27 mouse cellular contexts compared by ENCODE assay signal in the genomic region with DNA sequence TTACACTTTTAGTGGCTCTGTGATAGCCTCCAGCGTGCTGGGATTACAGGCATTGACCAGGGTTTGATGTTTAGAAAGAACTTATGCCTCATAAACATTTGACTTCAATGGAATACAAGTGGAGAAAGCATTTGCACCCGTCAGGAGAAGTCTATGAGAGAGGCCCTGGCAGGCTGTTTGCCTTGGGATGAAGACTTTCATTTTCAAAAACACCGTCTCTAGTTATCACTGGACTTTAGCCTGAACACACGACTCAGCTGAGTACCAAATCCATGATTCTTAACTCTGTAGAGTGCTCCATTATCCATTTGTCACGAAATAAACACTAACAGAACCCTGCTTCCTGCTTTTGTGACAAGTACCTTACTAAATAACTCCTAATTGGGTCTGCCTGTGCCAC. TPM values are rescaled to one million over a fixed set of nuclear protein-coding genes. Genes with fewer than 3 reads are reported as not detected.
DNase-seq lines count a peak whose midpoint lies in the region; ATAC-seq and TF ChIP-seq lines count a peak whose summit lies in the region.
"Had no signal": no experiment of that assay in that cellular context is flagged by ENCODE, and none has a peak within 500 bp of the region (broad histone marks: within the 10 kb centered on the region; RNA-seq: fewer than 3 reads in every experiment).

No protein-coding gene starts in this region.

- H3K4me2 ChIP-seq in heart, embryonic 13.5 days = no peak overlapping the region
- H3K4me2 ChIP-seq in heart, postnatal 0 days (ENCODE audit: low read depth, low read length) = peak overlapping the region; percentile 13; the same call in 1 of the 2 replicates
- no peak overlapping the region for H3K4me2 ChIP-seq in heart, embryonic 12.5 days
- peak overlapping the region; percentile 11; the same call in 1 of the 2 replicates for H3K4me2 ChIP-seq in intestine, embryonic 15.5 days (replicated peaks)
- H3K4me2 ChIP-seq in intestine, postnatal 0 days (replicated peaks; ENCODE audit: low read depth) = peak overlapping the region; percentile 43
- H3K4me2 ChIP-seq: embryonic facial prominence, embryonic 13.5 days; forebrain, embryonic 13.5 days; hindbrain, embryonic 13.5 days had no signal

- no peak overlapping the region for H3K27ac ChIP-seq in heart, embryonic 13.5 days (replicated peaks)
- no peak overlapping the region for H3K27ac ChIP-seq in heart, adult 2 months
- H3K27ac ChIP-seq in heart, postnatal 0 days (ENCODE audit: low read depth) = no peak overlapping the region
- no peak overlapping the region for H3K27ac ChIP-seq in heart, embryonic 12.5 days (ENCODE audit: poor library complexity, severe bottlenecking)
- H3K27ac ChIP-seq in intestine, embryonic 15.5 days = no peak overlapping the region
- no peak overlapping the region for H3K27ac ChIP-seq in intestine, postnatal 0 days (ENCODE audit: low read depth, low read length)
- H3K27ac ChIP-seq: embryonic facial prominence, embryonic 10.5 days; embryonic facial prominence, embryonic 13.5 days; forebrain, embryonic 13.5 days; hindbrain, embryonic 10.5 days; hindbrain, embryonic 13.5 days had no signal

- H3K4me1 ChIP-seq in heart, embryonic 13.5 days = peaks cover 24% of the 10 kb centered on the region
- peaks cover 1% of the 10 kb centered on the region for H3K4me1 ChIP-seq in heart, adult 2 months (ENCODE audit: control insufficient read depth, insufficient read depth, low read length)
- peaks cover 12% of the 10 kb centered on the region for H3K4me1 ChIP-seq in heart, postnatal 0 days (ENCODE audit: control insufficient read depth, insufficient read depth)
- H3K4me1 ChIP-seq in heart, embryonic 12.5 days (replicated peaks) = peaks cover 15% of the 10 kb centered on the region
- peaks cover 3% of the 10 kb centered on the region; the same call in 1 of the 2 replicates for H3K4me1 ChIP-seq in intestine, embryonic 15.5 days (replicated peaks)
- peaks cover 10% of the 10 kb centered on the region; the same call in 1 of the 2 replicates for H3K4me1 ChIP-seq in intestine, postnatal 0 days (replicated peaks; ENCODE audit: control insufficient read depth, insufficient read depth, low read length)
- H3K4me1 ChIP-seq: embryonic facial prominence, embryonic 10.5 days; forebrain, embryonic 13.5 days had no signal

- intact Hi-C loops in heart, adult 2 months (cut with DNase I) = no loop called here

- TF ChIP-seq CTCF in heart, adult 2 months (IDR thresholded peaks at IDR 0.05) = no peak
- no peak for TF ChIP-seq CTCF in heart, postnatal 0 days (IDR thresholded peaks at IDR 0.05; ENCODE audit: low read depth)
- TF ChIP-seq CTCF in intestine, postnatal 0 days (IDR thresholded peaks at IDR 0.05; ENCODE audit: low read depth) = no peak

- peak overlapping the region; percentile 44 for H3K9ac ChIP-seq in heart, embryonic 13.5 days
- H3K9ac ChIP-seq in heart, adult 2 months (ENCODE audit: low read depth, low read length) = no peak overlapping the region
- H3K9ac ChIP-seq in heart, postnatal 0 days (replicated peaks; ENCODE audit: low read depth, low read length) = no peak overlapping the region
- no peak overlapping the region; the same call in 1 of the 2 replicates for H3K9ac ChIP-seq in heart, embryonic 12.5 days
- no peak overlapping the region for H3K9ac ChIP-seq in intestine, embryonic 15.5 days
- no peak overlapping the region for H3K9ac ChIP-seq in intestine, postnatal 0 days (ENCODE audit: low read depth, low read length)
- H3K9ac ChIP-seq: embryonic facial prominence, embryonic 13.5 days; forebrain, embryonic 13.5 days; hindbrain, embryonic 13.5 days had no signal

- TF ChIP-seq EP300 in heart, adult 2 months (IDR thresholded peaks at IDR 0.05; ENCODE audit: insufficient read depth, low read depth, low read length) = no peak
- no peak for TF ChIP-seq EP300 in heart, postnatal 0 days (IDR thresholded peaks at IDR 0.05; ENCODE audit: low read depth)

- H3K9me3 ChIP-seq in heart, embryonic 13.5 days = no peaks in the 10 kb centered on the region
- H3K9me3 ChIP-seq in heart, postnatal 0 days (replicated peaks; ENCODE audit: control insufficient read depth, low read length) = no peaks in the 10 kb centered on the region
- no peaks in the 10 kb centered on the region for H3K9me3 ChIP-seq in heart, embryonic 12.5 days (replicated peaks)
- no peaks in the 10 kb centered on the region for H3K9me3 ChIP-seq in intestine, embryonic 15.5 days
- no peaks in the 10 kb centered on the region for H3K9me3 ChIP-seq in intestine, postnatal 0 days (ENCODE audit: control insufficient read depth)
- H3K9me3 ChIP-seq: embryonic facial prominence, embryonic 10.5 days; embryonic facial prominence, embryonic 13.5 days; forebrain, embryonic 13.5 days; hindbrain, embryonic 10.5 days; hindbrain, embryonic 13.5 days had no signal

- no peak for ATAC-seq in heart, embryonic 13.5 days (ENCODE audit: extremely low read depth, insufficient number of reproducible peaks, low FRiP score, low TSS enrichment)
- ATAC-seq in heart, postnatal 0 days (ENCODE audit: insufficient read depth, low read depth) = no peak
- ATAC-seq in heart, embryonic 12.5 days (ENCODE audit: insufficient number of reproducible peaks, low FRiP score) = no peak
- ATAC-seq in intestine, embryonic 15.5 days = peak; percentile 34; the same call in 1 of the 2 replicates
- peak; percentile 53; the same call in 1 of the 2 replicates for ATAC-seq in intestine, postnatal 0 days
- ATAC-seq: CD4-positive, CD25-positive, alpha-beta regulatory T cell, adult 4 months; forebrain, embryonic 13.5 days; hindbrain, embryonic 16.5 days had no signal

- DNase-seq in heart, adult 2 months = no peak
- DNase-seq in heart, postnatal 0 days (ENCODE audit: low spot score) = no peak
- no peak for DNase-seq in retina, postnatal 1 day
- DNase-seq: adrenal gland, adult 2 months; adrenal gland, postnatal 14 days; cerebellum, adult 11-12 months; cerebellum, adult 8-10 months; cerebellum, postnatal 36 days; embryo, embryonic 11 days; gastrocnemius, postnatal 10 days; gastrocnemius, postnatal 36 days; heart, postnatal 10 days; heart, postnatal 36 days; kidney, adult 18-20 months; kidney, adult 9 months had no signal

- WGBS in heart, embryonic 13.5 days = 47% methylated on average over 5 of the region's 5 CpGs
- 71% methylated on average over 5 of the region's 5 CpGs for WGBS in heart, adult 2 months
- 37% methylated on average over 5 of the region's 5 CpGs for WGBS in heart, postnatal 0 days
- 60% methylated on average over 5 of the region's 5 CpGs for WGBS in heart, embryonic 12.5 days
- WGBS in intestine, embryonic 15.5 days = 34% methylated on average over 5 of the region's 5 CpGs
- WGBS in intestine, postnatal 0 days = 22% methylated on average over 5 of the region's 5 CpGs

- no peak for TF ChIP-seq POLR2A in heart, adult 2 months (IDR thresholded peaks at IDR 0.05; ENCODE audit: insufficient read depth, low read depth, low read length)

- no peaks in the 10 kb centered on the region for H3K79me2 ChIP-seq in heart, adult 2 months (replicated peaks; ENCODE audit: control insufficient read depth, insufficient read depth, low read length)

- no peak overlapping the region for H3K4me3 ChIP-seq in heart, embryonic 13.5 days
- no peak overlapping the region for H3K4me3 ChIP-seq in heart, adult 2 months
- no peak overlapping the region for H3K4me3 ChIP-seq in heart, postnatal 0 days (ENCODE audit: low read depth, low read length)
- H3K4me3 ChIP-seq in heart, embryonic 12.5 days = no peak overlapping the region
- no peak overlapping the region for H3K4me3 ChIP-seq in intestine, embryonic 15.5 days (replicated peaks)
- H3K4me3 ChIP-seq in intestine, postnatal 0 days (ENCODE audit: low read depth, low read length) = no peak overlapping the region
- H3K4me3 ChIP-seq: embryonic facial prominence, embryonic 10.5 days; embryonic facial prominence, embryonic 13.5 days; erythroblast, embryonic 14.5 days; forebrain, embryonic 13.5 days; hindbrain, embryonic 10.5 days; hindbrain, embryonic 13.5 days had no signal

- H3K27me3 ChIP-seq in heart, embryonic 13.5 days (replicated peaks) = no peaks in the 10 kb centered on the region
- no peaks in the 10 kb centered on the region for H3K27me3 ChIP-seq in heart, adult 2 months (ENCODE audit: control insufficient read depth, insufficient read depth, low read length)
- no peaks in the 10 kb centered on the region for H3K27me3 ChIP-seq in heart, postnatal 0 days (ENCODE audit: control insufficient read depth, insufficient read depth, low read length)
- H3K27me3 ChIP-seq in heart, embryonic 12.5 days (replicated peaks) = no peaks in the 10 kb centered on the region
- H3K27me3 ChIP-seq in intestine, embryonic 15.5 days (replicated peaks) = no peaks in the 10 kb centered on the region
- no peaks in the 10 kb centered on the region for H3K27me3 ChIP-seq in intestine, postnatal 0 days (replicated peaks; ENCODE audit: control insufficient read depth, insufficient read depth, low read length)
- H3K27me3 ChIP-seq: embryonic facial prominence, embryonic 13.5 days; forebrain, embryonic 13.5 days; hindbrain, embryonic 13.5 days had no signal

- H3K36me3 ChIP-seq in heart, embryonic 13.5 days = no peaks in the 10 kb centered on the region
- H3K36me3 ChIP-seq in heart, adult 2 months (ENCODE audit: control insufficient read depth, insufficient read depth, low read length) = no peaks in the 10 kb centered on the region
- H3K36me3 ChIP-seq in heart, postnatal 0 days (replicated peaks; ENCODE audit: control insufficient read depth, insufficient read depth, low read length) = no peaks in the 10 kb centered on the region
- H3K36me3 ChIP-seq in heart, embryonic 12.5 days = no peaks in the 10 kb centered on the region
- no peaks in the 10 kb centered on the region for H3K36me3 ChIP-seq in intestine, embryonic 15.5 days
- H3K36me3 ChIP-seq in intestine, postnatal 0 days (ENCODE audit: control insufficient read depth, insufficient read depth) = no peaks in the 10 kb centered on the region
- H3K36me3 ChIP-seq: embryonic facial prominence, embryonic 10.5 days; embryonic facial prominence, embryonic 13.5 days; hindbrain, embryonic 10.5 days; hindbrain, embryonic 13.5 days had no signal

RNA-seq across cellular contexts. Expression of a gene that starts 27.4 kb away (rescaled TPM):
- 3.7 and 4.1 TPM in 2 replicates for polyA plus RNA-seq in heart, embryonic 13.5 days (2015; fragmentation: Nextera tagmentation; extraction: Ambion mirVana)
- 1 to 10 TPM; 4.3 to 4.4 TPM for total RNA-seq in heart, adult 2 months (2021)
- 2.3 and 2.7 TPM in 2 replicates for polyA plus RNA-seq in heart, adult 2 months (2012; rRNA removed)
- total RNA-seq in heart, postnatal 0 days (2014; rRNA removed; ENCODE audit: low replicate concordance) = 0.53 and 0.58 TPM in 2 replicates
- polyA plus RNA-seq in heart, postnatal 0 days (2015; fragmentation: Nextera tagmentation; extraction: Ambion mirVana) = 9.1 and 9.4 TPM in 2 replicates
- polyA plus RNA-seq in heart, embryonic 12.5 days (2016; fragmentation: Nextera tagmentation; extraction: Ambion mirVana) = 3.3 and 4.9 TPM in 2 replicates
- polyA plus RNA-seq in intestine, embryonic 15.5 days (2015; fragmentation: Nextera tagmentation; extraction: Ambion mirVana) = 15.4 and 16.6 TPM in 2 replicates
- 20.7 and 22.3 TPM in 2 replicates for polyA plus RNA-seq in intestine, postnatal 0 days (2015; fragmentation: Nextera tagmentation; extraction: Ambion mirVana)

RNA-seq across cellular contexts. Expression of a gene that starts 27.5 kb away (rescaled TPM):
- 43.3 and 63.5 TPM in 2 replicates for polyA plus RNA-seq in heart, embryonic 13.5 days (2015; fragmentation: Nextera tagmentation; extraction: Ambion mirVana)
- total RNA-seq in heart, adult 2 months (2021) = 10 to 100 TPM; 28.4 to 32.9 TPM
- 25.2 and 34.4 TPM in 2 replicates for polyA plus RNA-seq in heart, adult 2 months (2012; rRNA removed)
- total RNA-seq in heart, postnatal 0 days (2014; rRNA removed; ENCODE audit: low replicate concordance) = 46.5 and 51.3 TPM in 2 replicates
- 39.1 and 39.5 TPM in 2 replicates for polyA plus RNA-seq in heart, postnatal 0 days (2015; fragmentation: Nextera tagmentation; extraction: Ambion mirVana)
- 45.6 and 49.4 TPM in 2 replicates for polyA plus RNA-seq in heart, embryonic 12.5 days (2016; fragmentation: Nextera tagmentation; extraction: Ambion mirVana)
- polyA plus RNA-seq in intestine, embryonic 15.5 days (2015; fragmentation: Nextera tagmentation; extraction: Ambion mirVana) = 70.9 and 78.7 TPM in 2 replicates
- 51.9 and 53.8 TPM in 2 replicates for polyA plus RNA-seq in intestine, postnatal 0 days (2015; fragmentation: Nextera tagmentation; extraction: Ambion mirVana)

Comparison
In these comparisons a context has a peak if more than half of its experiments do, and no peak if none do; other contexts are left out.
1. H3K4me2 ChIP-seq: peak in heart, postnatal 0 days (single experiment), intestine, embryonic 15.5 days (single experiment) and intestine, postnatal 0 days (single experiment); none in heart, embryonic 13.5 days (single experiment) and heart, embryonic 12.5 days (single experiment).
2. ATAC-seq: peak in intestine, embryonic 15.5 days (single experiment) and intestine, postnatal 0 days (single experiment); none in heart, embryonic 13.5 days (single experiment), heart, postnatal 0 days (single experiment) and heart, embryonic 12.5 days (single experiment).